Mouse (Mus musculus) forebrain, embryonic 11.5 days (tissue): ENCODE data around the gene Aga. TPM values are rescaled to one million over a fixed set of nuclear protein-coding genes. Genes with fewer than 3 reads are reported as not detected.
A peak's percentile ranks its signal among the peaks of the same experiment; 100 is the strongest.
"Not testable (repeated sequence)": the region's sequence is repeated elsewhere in the genome, so short reads cannot be mapped to it uniquely, and the experiment has no call there.

Source experiments
- ATAC-seq: fragments of 200-750 bp; cut with Nextera tagmentation; replicated peaks from 2 replicates; pipeline ENCODE4 v1.8.0; 2017; ENCODE audit warnings: moderate TSS enrichment; ENCODE audit not compliant: low FRiP score
- DNase-seq: peaks from one replicate; pipeline ENCODE4 v3.0.0-alpha.2; 2017; ENCODE audit warnings: low spot score
- H3K27ac ChIP-seq: fragments of 300-500 bp; sonication (generic); 2 replicates; pipeline ENCODE4 v1.5.1; 2014; ENCODE audit warnings: low read depth, low read length
- H3K27me3 ChIP-seq: fragments of 300-500 bp; sonication (generic); 2 replicates; pipeline ENCODE4 v1.6.1; 2014; ENCODE audit warnings: mild to moderate bottlenecking, low read length, mixed read lengths; ENCODE audit not compliant: control insufficient read depth, insufficient read depth
- H3K36me3 ChIP-seq: fragments of 300-500 bp; sonication (generic); 2 replicates; pipeline ENCODE4 v1.6.1; 2014; ENCODE audit warnings: mild to moderate bottlenecking, low read length, moderate library complexity, mixed read lengths; ENCODE audit not compliant: control insufficient read depth, insufficient read depth
- H3K4me1 ChIP-seq: fragments of 300-500 bp; sonication (generic); replicated peaks from 2 replicates; pipeline ENCODE4 v1.6.1; 2014; ENCODE audit warnings: low read length, mixed read lengths; ENCODE audit not compliant: control insufficient read depth, insufficient read depth
- H3K4me2 ChIP-seq: fragments of 300-500 bp; sonication (generic); 2 replicates; pipeline ENCODE4 v1.6.1; 2014; ENCODE audit warnings: low read depth, mild to moderate bottlenecking, low read length, moderate library complexity, mixed read lengths; ENCODE audit not compliant: severe bottlenecking
- H3K4me3 ChIP-seq: fragments of 300-500 bp; sonication (generic); 2 replicates; pipeline ENCODE4 v1.5.1; 2014; ENCODE audit warnings: low read depth, low read length
- H3K9ac ChIP-seq: fragments of 300-500 bp; sonication (generic); 2 replicates; pipeline ENCODE4 v1.6.1; 2014; ENCODE audit warnings: low read length
- H3K9me3 ChIP-seq: fragments of 300-500 bp; sonication (generic); 2 replicates; pipeline ENCODE4 v1.6.1; 2016; ENCODE audit warnings: low read length, mixed read lengths; ENCODE audit not compliant: control insufficient read depth
- WGBS: fragments of 180-500 bp; shearing (Covaris S2); extraction: QIAGEN DNeasy Blood & Tissue Kit; methylation state at CpG from one replicate; pipeline ENCODE4 v1.1.7; 2014; 5-methylcytosine and 5-hydroxymethylcytosine counted together
- polyA plus RNA-seq: library from polyadenylated mRNA; unstranded; fragments of >200 nt; fragmentation: Nextera tagmentation; extraction: Ambion mirVana; gene quantifications from 2 replicates; pipeline ENCODE4 v1.2.1, GENCODE M21; 2014

Gene Aga
- 13.6 and 17.0 TPM in 2 replicates for polyA plus RNA-seq

GRCm38 (mm10) chr8:53511551-53512127, at the start of gene Aga:
Aga (plus strand) TSS chr8:53511727.
- under 1% methylated on average over 24 of the region's 24 CpGs for WGBS
- DNase-seq (peak; percentile 91), ATAC-seq (peak; percentile 97)
- Histone ChIP-seq H3K4me1 (no peaks in the 10 kb centered on the region), H3K27ac (no peak within 1 kb of the TSS), H3K9me3 (no peaks in the 10 kb centered on the region), H3K27me3 (no peaks in the 10 kb centered on the region), H3K4me3 (peak within 1 kb of the TSS; percentile 44), H3K9ac (peak within 1 kb of the TSS; percentile 85), H3K36me3 (no peaks in the 10 kb centered on the region; the same call in 1 of the 2 replicates), H3K4me2 (peak within 1 kb of the TSS; percentile 72)

- H3K9ac ChIP-seq = no peak overlapping the region
- DNase-seq (no peak), ATAC-seq (peak; percentile 80)
Observed at GRCm38 (mm10) chr8:53489063-53489462, 22.5 kb upstream of the Aga start.

DNA sequence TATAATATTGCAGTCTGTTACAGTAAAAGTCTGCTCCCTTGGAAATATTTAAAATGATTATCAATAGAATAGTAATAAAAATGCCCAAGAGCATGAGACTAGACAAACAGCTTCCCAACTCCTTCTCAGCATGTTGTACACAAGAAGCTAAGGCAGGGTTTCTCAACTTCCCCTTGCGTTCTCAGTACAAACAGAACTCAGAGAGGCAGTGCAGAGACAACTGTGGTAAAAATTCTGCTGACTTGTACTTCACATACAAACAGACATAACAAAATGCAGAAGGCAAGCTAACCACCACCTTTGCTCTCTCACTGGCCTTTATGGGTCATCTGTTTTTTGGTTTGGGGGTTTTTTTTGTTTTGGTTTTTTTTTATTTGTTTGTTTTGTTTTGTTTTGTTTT, 15.3 kb upstream of the Aga start:
- Histone ChIP-seq H3K9ac (no peak overlapping the region), H3K36me3 (no peaks in the 10 kb centered on the region), H3K4me2 (no peak overlapping the region), H3K9me3 (no peaks in the 10 kb centered on the region), H3K4me1 (no peaks in the 10 kb centered on the region), H3K27ac (no peak overlapping the region), H3K27me3 (no peaks in the 10 kb centered on the region), H3K4me3 (no peak overlapping the region)
- ATAC-seq = no peak
- DNase-seq = no peak
- WGBS = 96% methylated on average over 1 of the region's 1 CpGs

More at GRCm38 (mm10) chr8:53489063-53489462, 22.5 kb upstream of the Aga start:
- H3K27ac ChIP-seq = no peak overlapping the region
- no peaks in the 10 kb centered on the region for H3K9me3 ChIP-seq
- 31% methylated on average over 2 of the region's 2 CpGs for whole genome bisulfite sequencing
- H3K36me3 ChIP-seq = no peaks in the 10 kb centered on the region
- no peak overlapping the region for H3K4me3 ChIP-seq
- no peaks in the 10 kb centered on the region for H3K4me1 ChIP-seq
- no peaks in the 10 kb centered on the region for H3K27me3 ChIP-seq
- H3K4me2 ChIP-seq = no peak overlapping the region

DNA sequence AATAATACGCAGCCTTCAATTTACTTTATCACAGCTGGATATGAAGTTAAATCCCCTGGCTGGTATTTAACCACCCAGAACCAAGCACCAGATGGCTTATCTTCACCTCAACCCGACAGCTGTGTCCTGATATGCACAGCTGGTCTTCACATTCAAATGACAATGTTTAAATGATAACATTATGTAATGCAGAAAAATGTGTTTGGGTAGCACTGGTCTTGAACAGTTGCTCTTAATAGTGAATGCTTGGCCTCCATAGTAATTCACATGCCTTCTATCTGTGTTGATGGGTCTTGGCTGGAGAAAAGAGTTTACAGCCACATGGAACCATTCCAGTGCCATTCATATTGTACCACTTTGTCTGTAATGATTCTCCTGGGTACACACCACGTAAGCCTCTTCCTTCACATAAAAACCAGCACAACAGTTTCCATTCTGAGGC, 14.6 kb upstream of the Aga start:
- Histone ChIP-seq H3K4me3 (no peak overlapping the region), H3K27ac (no peak overlapping the region), H3K9me3 (no peaks in the 10 kb centered on the region), H3K36me3 (no peaks in the 10 kb centered on the region), H3K9ac (no peak overlapping the region), H3K27me3 (no peaks in the 10 kb centered on the region), H3K4me1 (no peaks in the 10 kb centered on the region), H3K4me2 (no peak overlapping the region)
- no peak for ATAC-seq
- DNase-seq = no peak
- 82% methylated on average over 3 of the region's 3 CpGs for WGBS

- H3K36me3 ChIP-seq, H3K4me2 ChIP-seq, DNase-seq, H3K9ac ChIP-seq, H3K4me3 ChIP-seq, H3K27me3 ChIP-seq, H3K4me1 ChIP-seq, H3K9me3 ChIP-seq, H3K27ac ChIP-seq: not testable (repeated sequence)
- 36% methylated on average over 3 of the region's 3 CpGs for WGBS
- peak; percentile 49; the same call in 1 of the 2 replicates for ATAC-seq
Observed at GRCm38 (mm10) chr8:53538049-53538448, 26.5 kb downstream of the Aga start.

- Histone ChIP-seq H3K4me2 (no peak overlapping the region), H3K4me3 (no peak overlapping the region), H3K27me3 (no peaks in the 10 kb centered on the region), H3K36me3 (no peaks in the 10 kb centered on the region), H3K9me3 (no peaks in the 10 kb centered on the region), H3K9ac (no peak overlapping the region), H3K27ac (no peak overlapping the region), H3K4me1 (no peaks in the 10 kb centered on the region)
- ATAC-seq = no peak
- DNase-seq = no peak
- 82% methylated on average over 2 of the region's 2 CpGs for WGBS
Observed at GRCm38 (mm10) chr8:53539585-53539984, 28.1 kb downstream of the Aga start.

GRCm38 (mm10) chr8:53562441-53563040, 51.0 kb downstream of the Aga start:
- Histone ChIP-seq H3K36me3 (no peaks in the 10 kb centered on the region), H3K4me2 (no peak overlapping the region), H3K27me3 (no peaks in the 10 kb centered on the region), H3K4me1 (no peaks in the 10 kb centered on the region), H3K9ac (no peak overlapping the region), H3K27ac (no peak overlapping the region), H3K9me3 (no peaks in the 10 kb centered on the region), H3K4me3 (no peak overlapping the region)
- no peak for ATAC-seq
- no peak for DNase-seq
- 84% methylated on average over 10 of the region's 10 CpGs for WGBS

GRCm38 (mm10) chr8:53566223-53566622, 54.7 kb downstream of the Aga start:
- Histone ChIP-seq H3K36me3 (no peaks in the 10 kb centered on the region), H3K9me3 (no peaks in the 10 kb centered on the region), H3K4me1 (no peaks in the 10 kb centered on the region), H3K27me3 (no peaks in the 10 kb centered on the region), H3K27ac (no peak overlapping the region), H3K4me3 (no peak overlapping the region), H3K9ac (no peak overlapping the region), H3K4me2 (no peak overlapping the region)
- DNase-seq = no peak
- no peak for ATAC-seq
- 91% methylated on average over 6 of the region's 6 CpGs for WGBS
